Mouse (Mus musculus) heart, embryonic 16.5 days (tissue): ENCODE measurements around the gene Lrrc75b. TPM values are rescaled to one million over a fixed set of nuclear protein-coding genes. Genes with fewer than 3 reads are reported as not detected.

Experiments
- ATAC-seq: fragments of 200-750 bp; cut with Nextera tagmentation; replicated peaks from 2 replicates; pipeline ENCODE4 v1.8.0; 2017; ENCODE audit warnings: moderate number of reproducible peaks; ENCODE audit not compliant: insufficient read depth, low FRiP score; ENCODE audit errors: extremely low read depth
- H3K27ac ChIP-seq: fragments of 300-500 bp; sonication (generic); 2 replicates; pipeline ENCODE4 v1.5.1; 2014; ENCODE audit warnings: mild to moderate bottlenecking, low read length, control low read depth, moderate library complexity
- H3K27me3 ChIP-seq: fragments of 300-500 bp; sonication (generic); 2 replicates; pipeline ENCODE4 v1.6.1; 2014; ENCODE audit warnings: low read length, mixed read lengths; ENCODE audit not compliant: control insufficient read depth, insufficient read depth
- H3K36me3 ChIP-seq: fragments of 300-500 bp; sonication (generic); 2 replicates; pipeline ENCODE4 v1.6.1; 2014; ENCODE audit not compliant: control insufficient read depth, insufficient read depth
- H3K4me1 ChIP-seq: fragments of 300-500 bp; sonication (generic); 2 replicates; pipeline ENCODE4 v1.6.1; 2014; ENCODE audit warnings: low read length, mixed read lengths; ENCODE audit not compliant: control insufficient read depth, insufficient read depth
- H3K4me2 ChIP-seq: fragments of 300-500 bp; sonication (generic); 2 replicates; pipeline ENCODE4 v1.6.1; 2014; ENCODE audit warnings: low read depth, mild to moderate bottlenecking, control low read depth, low read length
- H3K4me3 ChIP-seq: fragments of 300-500 bp; sonication (generic); 2 replicates; pipeline ENCODE4 v1.5.1; 2014; ENCODE audit warnings: mild to moderate bottlenecking, control low read depth, low read length
- H3K9ac ChIP-seq: fragments of 300-500 bp; sonication (generic); 2 replicates; pipeline ENCODE4 v1.6.1; 2014; ENCODE audit warnings: low read length, control low read depth
- H3K9me3 ChIP-seq: fragments of 300-500 bp; sonication (generic); replicated peaks from 2 replicates; pipeline ENCODE4 v1.6.1; 2016; ENCODE audit warnings: low read length; ENCODE audit not compliant: control insufficient read depth
- WGBS: fragments of 180-500 bp; shearing (Covaris S2); extraction: QIAGEN DNeasy Blood & Tissue Kit; methylation state at CpG from one replicate; pipeline ENCODE4 v1.1.7; 2014; 5-methylcytosine and 5-hydroxymethylcytosine counted together
- polyA plus RNA-seq: library from polyadenylated mRNA; unstranded; fragments of >200 nt; fragmentation: Nextera tagmentation; extraction: Ambion mirVana; gene quantifications from 2 replicates; pipeline ENCODE4 v1.2.1, GENCODE M21; 2015

Lrrc75b gene
- polyA plus RNA-seq, 1 experiment from 2014 or later, result 2.7 TPM

- Histone ChIP-seq H3K4me1 (peaks cover 32% of the 10 kb centered on the region), H3K36me3 (peaks cover 22% of the 10 kb centered on the region), H3K9me3 (no peaks in the 10 kb centered on the region), H3K27ac (peak overlapping the region; percentile 100), H3K9ac (peak overlapping the region; percentile 96), H3K27me3 (no peaks in the 10 kb centered on the region), H3K4me3 (peak overlapping the region; percentile 98), H3K4me2 (peak overlapping the region; percentile 84)
- 17% methylated on average over 8 of the region's 8 CpGs for WGBS
- ATAC-seq, result no peak
These were observed 43.9 kb downstream of the Lrrc75b start for GRCm38 (mm10) chr10:75516038-75516723.

- H3K9ac ChIP-seq, result peak overlapping the region; percentile 96
- no peak overlapping the region for H3K27ac ChIP-seq
- H3K27me3 ChIP-seq, result no peaks in the 10 kb centered on the region
- H3K4me2 ChIP-seq, result peak overlapping the region; percentile 84
- peaks cover 24% of the 10 kb centered on the region for H3K36me3 ChIP-seq
- H3K4me1 ChIP-seq, result peaks cover 29% of the 10 kb centered on the region
- no peaks in the 10 kb centered on the region for H3K9me3 ChIP-seq
- 77% methylated on average over 4 of the region's 4 CpGs for WGBS
- peak overlapping the region; percentile 98 for H3K4me3 ChIP-seq
- no peak for ATAC-seq
These were observed 44.7 kb downstream of the Lrrc75b start for GRCm38 (mm10) chr10:75515216-75516037.

- Histone ChIP-seq H3K27me3 (no peaks in the 10 kb centered on the region), H3K4me3 (no peak overlapping the region), H3K4me1 (peaks cover 27% of the 10 kb centered on the region), H3K9ac (no peak overlapping the region), H3K4me2 (no peak overlapping the region), H3K9me3 (no peaks in the 10 kb centered on the region), H3K27ac (no peak overlapping the region), H3K36me3 (peaks cover 25% of the 10 kb centered on the region)
- WGBS, result 49% methylated on average over 7 of the region's 7 CpGs
- no peak for ATAC-seq
These were observed 45.8 kb downstream of the Lrrc75b start for GRCm38 (mm10) chr10:75514361-75514760.

- H3K36me3 ChIP-seq, result peaks cover 34% of the 10 kb centered on the region
- peaks cover 18% of the 10 kb centered on the region for H3K4me1 ChIP-seq
- H3K4me3 ChIP-seq, result no peak overlapping the region
- 91% methylated on average over 8 of the region's 8 CpGs for WGBS
- no peak overlapping the region for H3K9ac ChIP-seq
- H3K9me3 ChIP-seq, result no peaks in the 10 kb centered on the region
- no peak overlapping the region for H3K27ac ChIP-seq
- ATAC-seq, result no peak
- no peak overlapping the region for H3K4me2 ChIP-seq
- H3K27me3 ChIP-seq, result no peaks in the 10 kb centered on the region
These were observed 46.6 kb downstream of the Lrrc75b start for GRCm38 (mm10) chr10:75513306-75514067.

- H3K27ac ChIP-seq, result no peak overlapping the region
- H3K4me1 ChIP-seq, result peaks cover 16% of the 10 kb centered on the region
- H3K4me3 ChIP-seq, result no peak overlapping the region
- no peak overlapping the region for H3K9ac ChIP-seq
- H3K9me3 ChIP-seq, result no peaks in the 10 kb centered on the region
- H3K27me3 ChIP-seq, result no peaks in the 10 kb centered on the region
- 83% methylated on average over 7 of the region's 7 CpGs for WGBS
- peaks cover 39% of the 10 kb centered on the region for H3K36me3 ChIP-seq
- H3K4me2 ChIP-seq, result no peak overlapping the region
- ATAC-seq, result no peak
These were observed 47.3 kb downstream of the Lrrc75b start for GRCm38 (mm10) chr10:75512796-75513195.

GRCm38 (mm10) chr10:75511897-75512296, 48.2 kb downstream of the Lrrc75b start:
- ATAC-seq, result no peak
- no peaks in the 10 kb centered on the region for H3K27me3 ChIP-seq
- H3K9ac ChIP-seq, result no peak overlapping the region
- no peak overlapping the region for H3K4me3 ChIP-seq
- WGBS, result 92% methylated on average over 7 of the region's 7 CpGs
- peaks cover 16% of the 10 kb centered on the region for H3K4me1 ChIP-seq
- H3K27ac ChIP-seq, result no peak overlapping the region
- no peak overlapping the region for H3K4me2 ChIP-seq
- no peaks in the 10 kb centered on the region for H3K9me3 ChIP-seq
- peaks cover 45% of the 10 kb centered on the region for H3K36me3 ChIP-seq

GRCm38 (mm10) chr10:75511060-75511459, 49.1 kb downstream of the Lrrc75b start:
- Histone ChIP-seq H3K4me1 (peaks cover 11% of the 10 kb centered on the region), H3K27ac (no peak overlapping the region), H3K27me3 (no peaks in the 10 kb centered on the region), H3K36me3 (peaks cover 46% of the 10 kb centered on the region), H3K9me3 (no peaks in the 10 kb centered on the region), H3K4me3 (no peak overlapping the region), H3K4me2 (no peak overlapping the region), H3K9ac (no peak overlapping the region)
- 81% methylated on average over 9 of the region's 9 CpGs for WGBS
- ATAC-seq, result no peak

GRCm38 (mm10) chr10:75510446-75510845, 49.7 kb downstream of the Lrrc75b start:
- Histone ChIP-seq H3K9me3 (no peaks in the 10 kb centered on the region), H3K36me3 (peaks cover 46% of the 10 kb centered on the region), H3K4me2 (no peak overlapping the region), H3K4me3 (no peak overlapping the region), H3K27me3 (no peaks in the 10 kb centered on the region), H3K4me1 (peaks cover 5% of the 10 kb centered on the region), H3K27ac (no peak overlapping the region), H3K9ac (no peak overlapping the region)
- no peak for ATAC-seq
- 91% methylated on average over 7 of the region's 7 CpGs for WGBS
